Mouse (Mus musculus) spleen, adult 2 months (tissue): ENCODE measurements around the gene Krt222. TPM values are rescaled to one million over a fixed set of nuclear protein-coding genes. Genes with fewer than 3 reads are reported as not detected.

Source experiments
- DNase-seq, 2 experiments: peaks; one replicate each; pipeline versions ENCODE4 v3.0.0 to v3.0.0-alpha.2; 2012 to 2021; ENCODE audit warnings: low spot score in 2 of 2, low read depth in 1 of 2
- H3K27ac ChIP-seq: fragments of 200-500 bp; 2 replicates; pipeline ENCODE4 v1.5.1; 2012; ENCODE audit warnings: low read length, inconsistent platforms; ENCODE audit not compliant: insufficient read depth
- H3K27me3 ChIP-seq: fragments of 200-500 bp; 2 replicates; pipeline ENCODE4 v1.6.1; 2012; ENCODE audit warnings: mild to moderate bottlenecking, moderate library complexity, low read length, inconsistent platforms; ENCODE audit not compliant: control insufficient read depth, insufficient read depth
- H3K36me3 ChIP-seq: fragments of 200-500 bp; 2 replicates; pipeline ENCODE4 v1.6.1; 2012; ENCODE audit warnings: mild to moderate bottlenecking, low read length, inconsistent platforms; ENCODE audit not compliant: control insufficient read depth, insufficient read depth
- H3K4me1 ChIP-seq: fragments of 200-500 bp; 2 replicates; pipeline ENCODE4 v1.6.1; 2011; ENCODE audit warnings: inconsistent platforms; ENCODE audit not compliant: control insufficient read depth, insufficient read depth, insufficient read length
- H3K4me3 ChIP-seq: fragments of 200-500 bp; 2 replicates; pipeline ENCODE4 v1.5.1; 2011; ENCODE audit warnings: mild to moderate bottlenecking, inconsistent platforms; ENCODE audit not compliant: insufficient read depth, insufficient read length; ENCODE audit errors: extremely low read depth
- CTCF ChIP-seq: fragments of 200-500 bp; IDR thresholded peaks from 2 replicates; pipeline ENCODE4 v1.5.1; 2011; ENCODE audit warnings: mild to moderate bottlenecking, inconsistent platforms; ENCODE audit not compliant: insufficient read depth, insufficient read length, insufficient replicate concordance; ENCODE audit errors: extremely low read depth
- POLR2A ChIP-seq: fragments of 200-500 bp; IDR thresholded peaks from 2 replicates; pipeline ENCODE4 v1.6.1; 2011; ENCODE audit warnings: low read depth, low read length, inconsistent platforms
- WGBS: fragments of 180-500 bp; shearing (Covaris S2); methylation state at CpG from one replicate; pipeline ENCODE4 v1.1.7; 2018; 5-methylcytosine and 5-hydroxymethylcytosine counted together
- polyA plus RNA-seq: library from polyadenylated mRNA; depleted of rRNA; stranded (reverse); fragments of >200 nt; gene quantifications from 2 replicates; pipeline ENCODE4 v1.2.3, GENCODE M21; 2012

Gene Krt222
- polyA plus RNA-seq, 1 experiment = 0.70 TPM

- Histone ChIP-seq H3K27ac (no peak overlapping the region), H3K4me1 (no peaks in the 10 kb centered on the region), H3K36me3 (no peaks in the 10 kb centered on the region), H3K27me3 (no peaks in the 10 kb centered on the region), H3K4me3 (peak overlapping the region; percentile 39)
- DNase-seq = no peak
- TF ChIP-seq CTCF (no peak), POLR2A (no peak)
- WGBS = 76% methylated on average over 3 of the region's 3 CpGs
Observed at GRCm38 (mm10) chr11:99243200-99243819, 575 bp downstream of the Krt222 start.

- no peak for DNase-seq
- no peak overlapping the region for H3K27ac ChIP-seq
- no peaks in the 10 kb centered on the region for H3K27me3 ChIP-seq
- WGBS = 73% methylated on average over 5 of the region's 5 CpGs
- no peaks in the 10 kb centered on the region for H3K36me3 ChIP-seq
- no peak overlapping the region for H3K4me3 ChIP-seq
- TF ChIP-seq CTCF (no peak), POLR2A (no peak)
- peaks cover 5% of the 10 kb centered on the region; the same call in 1 of the 2 replicates for H3K4me1 ChIP-seq
Observed at GRCm38 (mm10) chr11:99242056-99242455, 1.8 kb downstream of the Krt222 start.

- WGBS = 4% methylated on average over 14 of the region's 14 CpGs
Observed at GRCm38 (mm10) chr11:99238468-99238867, 5.4 kb downstream of the Krt222 start.

GRCm38 (mm10) chr11:99231049-99231816 is 12.7 kb downstream of the Krt222 start:
- Histone ChIP-seq H3K27ac (peak overlapping the region; percentile 80), H3K4me3 (peak overlapping the region; percentile 96), H3K36me3 (peaks cover 7% of the 10 kb centered on the region), H3K4me1 (no peaks in the 10 kb centered on the region; the same call in 1 of the 2 replicates), H3K27me3 (no peaks in the 10 kb centered on the region)
- 40% methylated on average over 15 of the region's 15 CpGs for WGBS
- no peak for DNase-seq
- no peak for TF ChIP-seq POLR2A
- TF ChIP-seq CTCF = no peak

More at GRCm38 (mm10) chr11:99238468-99238867, 5.4 kb downstream of the Krt222 start:
- Histone ChIP-seq H3K36me3 (no peaks in the 10 kb centered on the region), H3K4me3 (no peak overlapping the region), H3K4me1 (peaks cover 5% of the 10 kb centered on the region; the same call in 1 of the 2 replicates), H3K27me3 (no peaks in the 10 kb centered on the region), H3K27ac (peak overlapping the region; percentile 40)
- DNase-seq = peak; percentile 64 to 87
- no peak for TF ChIP-seq CTCF
- peak; percentile 13 for TF ChIP-seq POLR2A

GRCm38 (mm10) chr11:99230261-99231048 is 13.4 kb downstream of the Krt222 start, which contains the start of gene Smarce1:
Gene Smarce1 (minus strand): TSS chr11:99231017.
- no peaks in the 10 kb centered on the region; the same call in 1 of the 2 replicates for H3K4me1 ChIP-seq
- H3K4me3 ChIP-seq = peak within 1 kb of the TSS; percentile 96
- H3K27ac ChIP-seq = peak within 1 kb of the TSS; percentile 83
- peaks cover 10% of the 10 kb centered on the region for H3K36me3 ChIP-seq
- WGBS = under 1% methylated on average over 86 of the region's 87 CpGs
- TF ChIP-seq POLR2A (peak; percentile 40; the same call in 1 of the 2 replicates), CTCF (no peak)
- peak; percentile 70 to 78 for DNase-seq
- no peaks in the 10 kb centered on the region for H3K27me3 ChIP-seq

- DNase-seq = no peak
Observed at GRCm38 (mm10) chr11:99229641-99230260, 14.1 kb downstream of the Krt222 start.

More at GRCm38 (mm10) chr11:99229641-99230260, 14.1 kb downstream of the Krt222 start:
- Histone ChIP-seq H3K4me1 (no peaks in the 10 kb centered on the region; the same call in 1 of the 2 replicates), H3K27ac (peak overlapping the region; percentile 83), H3K4me3 (peak overlapping the region; percentile 96), H3K27me3 (no peaks in the 10 kb centered on the region), H3K36me3 (peaks cover 14% of the 10 kb centered on the region)
- under 1% methylated on average over 31 of the region's 31 CpGs for WGBS
- TF ChIP-seq POLR2A (no peak), CTCF (no peak)
